Comparison of ENCODE assay signal across 8 mouse cellular contexts in genomic region chr1:93305581-93306337, GRCm38 (mm10). TPM values are rescaled to one million over a fixed set of nuclear protein-coding genes. Genes with fewer than 3 reads are reported as not detected.
DNase-seq lines count a peak whose midpoint lies in the region; ATAC-seq and TF ChIP-seq lines count a peak whose summit lies in the region.

Gene Mterf4 (minus strand): TSS chr1:93305915.

- no peak within 1 kb of the TSS for H3K27ac ChIP-seq in CH12.LX (ENCODE audit: insufficient read depth, low read depth)
- peak within 1 kb of the TSS; percentile 86 for H3K27ac ChIP-seq in forebrain, embryonic 10.5 days
- H3K27ac ChIP-seq in heart, embryonic 15.5 days: no peak within 1 kb of the TSS
- H3K27ac ChIP-seq in liver, embryonic 14.5 days: no peak within 1 kb of the TSS
- no peak within 1 kb of the TSS for H3K27ac ChIP-seq in neural tube, embryonic 11.5 days (ENCODE audit: low read depth, low read length)
- H3K27ac ChIP-seq in stomach, postnatal 0 days (replicated peaks): peak within 1 kb of the TSS; percentile 53; the same call in 1 of the 2 replicates

- H3K9ac ChIP-seq in CH12.LX (ENCODE audit: insufficient read depth, low read depth): peak within 1 kb of the TSS; percentile 87
- peak within 1 kb of the TSS; percentile 77 for H3K9ac ChIP-seq in heart, embryonic 15.5 days
- peak within 1 kb of the TSS; percentile 71 for H3K9ac ChIP-seq in liver, embryonic 14.5 days (replicated peaks)
- peak within 1 kb of the TSS; percentile 68 for H3K9ac ChIP-seq in neural tube, embryonic 11.5 days (ENCODE audit: low read length)
- peak within 1 kb of the TSS; percentile 88 for H3K9ac ChIP-seq in stomach, postnatal 0 days (ENCODE audit: low read length)

- dilution Hi-C loops in CH12.LX (cut with MboI; ENCODE audit: extremely low pct_ligation_motif_present, extremely low pct_unique_long_range_greater_than_20kb, low sequenced_read_pairs): no loop called here

- peaks cover 3 to 18% of the 10 kb centered on the region in 2 experiments; a peak in 2 of 4 replicates for H3K4me1 ChIP-seq in CH12.LX (ENCODE audit: control insufficient read depth in 1 of 2, insufficient read depth in 2 of 2)
- peaks cover 13% of the 10 kb centered on the region for H3K4me1 ChIP-seq in forebrain, embryonic 10.5 days
- H3K4me1 ChIP-seq in heart, embryonic 15.5 days (replicated peaks): peaks cover 7% of the 10 kb centered on the region
- H3K4me1 ChIP-seq in liver, embryonic 14.5 days (replicated peaks; ENCODE audit: control insufficient read depth in 2 of 2, insufficient read depth in 2 of 2, low read length in 1 of 2): peaks cover 3% of the 10 kb centered on the region in 2 experiments; a peak in 2 of 4 replicates
- no peaks in the 10 kb centered on the region for H3K4me1 ChIP-seq in neural tube, embryonic 11.5 days (ENCODE audit: control insufficient read depth, insufficient read depth, low read length)
- H3K4me1 ChIP-seq in stomach, postnatal 0 days (replicated peaks; ENCODE audit: control insufficient read depth, insufficient read depth): no peaks in the 10 kb centered on the region

- peak; percentile 86 for DNase-seq in CH12.LX (ENCODE audit: extremely low read depth)
- peak; percentile 65 for DNase-seq in c-Kit-positive CD71-negative TER-119-negative erythroid progenitor cells, embryonic 14.5 days (ENCODE audit: low read depth)
- DNase-seq in forebrain, embryonic 10.5 days (ENCODE audit: extremely low spot score, low spot score): peak; percentile 84
- DNase-seq in kidney, postnatal 25 days: peak; percentile 85 to 91
- peak; percentile 67 to 74 (median 68) for DNase-seq in liver, embryonic 14.5 days (ENCODE audit: low read depth in 3 of 3, low spot score in 3 of 3)
- DNase-seq in neural tube, embryonic 11.5 days (ENCODE audit: low spot score): peak; percentile 85
- DNase-seq in stomach, postnatal 0 days (ENCODE audit: low spot score): peak; percentile 89

- in situ Hi-C loops in CH12.LX (cut with MboI; ENCODE audit: low pct_ligation_motif_present, low pct_unique_long_range_greater_than_20kb, low sequenced_read_pairs): no loop called here

- peak; percentile 82 for TF ChIP-seq POLR2A in CH12.LX (IDR thresholded peaks at IDR 0.05; ENCODE audit: low read depth, low read length)

- peak; percentile 84 for ATAC-seq in heart, embryonic 15.5 days (replicated peaks; ENCODE audit: insufficient number of reproducible peaks, insufficient read depth, low FRiP score, low read depth)
- ATAC-seq in liver, embryonic 14.5 days (ENCODE audit: insufficient read depth): peak; percentile 86
- ATAC-seq in neural tube, embryonic 11.5 days (ENCODE audit: insufficient read depth, low FRiP score, low TSS enrichment): peak; percentile 92
- ATAC-seq in stomach, postnatal 0 days (ENCODE audit: low FRiP score, low TSS enrichment): peak; percentile 98

- no peaks in the 10 kb centered on the region for H3K27me3 ChIP-seq in CH12.LX (replicated peaks)
- no peaks in the 10 kb centered on the region for H3K27me3 ChIP-seq in forebrain, embryonic 10.5 days (ENCODE audit: poor library complexity, severe bottlenecking)
- no peaks in the 10 kb centered on the region for H3K27me3 ChIP-seq in heart, embryonic 15.5 days
- no peaks in the 10 kb centered on the region for H3K27me3 ChIP-seq in liver, embryonic 14.5 days (ENCODE audit: control insufficient read depth, insufficient read depth, low read length)
- no peaks in the 10 kb centered on the region for H3K27me3 ChIP-seq in neural tube, embryonic 11.5 days (ENCODE audit: control insufficient read depth, insufficient read depth, low read length)
- H3K27me3 ChIP-seq in stomach, postnatal 0 days (ENCODE audit: control insufficient read depth, insufficient read depth, low read length): no peaks in the 10 kb centered on the region

- no peak for TF ChIP-seq RAD21 in CH12.LX (IDR thresholded peaks at IDR 0.05; ENCODE audit: low read depth, low read length)

- H3K4me3 ChIP-seq in CH12.LX (replicated peaks in 1 of 3; ENCODE audit: low read depth in 2 of 3, low read length in 2 of 3, poor library complexity in 1 of 3): peak within 1 kb of the TSS; percentile 76 to 99 (median 86)
- peak within 1 kb of the TSS; percentile 69 for H3K4me3 ChIP-seq in forebrain, embryonic 10.5 days
- H3K4me3 ChIP-seq in heart, embryonic 15.5 days: peak within 1 kb of the TSS; percentile 78
- peak within 1 kb of the TSS; percentile 66 to 75 for H3K4me3 ChIP-seq in liver, embryonic 14.5 days (ENCODE audit: insufficient read depth in 1 of 2, low read depth in 2 of 2, low read length in 2 of 2)
- H3K4me3 ChIP-seq in neural tube, embryonic 11.5 days (ENCODE audit: low read depth, low read length): peak within 1 kb of the TSS; percentile 75
- peak within 1 kb of the TSS; percentile 65 for H3K4me3 ChIP-seq in stomach, postnatal 0 days (ENCODE audit: low read depth, low read length)

- 7% methylated on average over 36 of the region's 36 CpGs for WGBS in forebrain, embryonic 10.5 days
- 7% methylated on average over 36 of the region's 36 CpGs for WGBS in heart, embryonic 15.5 days
- 7% methylated on average over 36 of the region's 36 CpGs for WGBS in liver, embryonic 14.5 days (ENCODE audit: insufficient replicate concordance)
- 7% methylated on average over 36 of the region's 36 CpGs for WGBS in neural tube, embryonic 11.5 days
- 7% methylated on average over 36 of the region's 36 CpGs for WGBS in stomach, postnatal 0 days

- peaks cover 28 to 61% of the 10 kb centered on the region in 2 experiments for H3K36me3 ChIP-seq in CH12.LX (replicated peaks in 1 of 2; ENCODE audit: control insufficient read depth in 1 of 2, insufficient read depth in 1 of 2, low read length in 1 of 2)
- peaks cover 71% of the 10 kb centered on the region for H3K36me3 ChIP-seq in forebrain, embryonic 10.5 days (replicated peaks)
- H3K36me3 ChIP-seq in heart, embryonic 15.5 days: peaks cover 29% of the 10 kb centered on the region
- H3K36me3 ChIP-seq in liver, embryonic 14.5 days (replicated peaks; ENCODE audit: control insufficient read depth, insufficient read depth, low read depth): peaks cover 7% of the 10 kb centered on the region
- peaks cover 3% of the 10 kb centered on the region; the same call in 1 of the 2 replicates for H3K36me3 ChIP-seq in neural tube, embryonic 11.5 days (ENCODE audit: control insufficient read depth, insufficient read depth, low read length)
- H3K36me3 ChIP-seq in stomach, postnatal 0 days (ENCODE audit: control insufficient read depth, insufficient read depth, low read length): peaks cover 5% of the 10 kb centered on the region; the same call in 1 of the 2 replicates

- H3K9me3 ChIP-seq in CH12.LX (replicated peaks; ENCODE audit: low read length): no peaks in the 10 kb centered on the region
- H3K9me3 ChIP-seq in forebrain, embryonic 10.5 days: no peaks in the 10 kb centered on the region
- H3K9me3 ChIP-seq in heart, embryonic 15.5 days (replicated peaks): no peaks in the 10 kb centered on the region
- H3K9me3 ChIP-seq in liver, embryonic 14.5 days (ENCODE audit: control insufficient read depth, low read length): no peaks in the 10 kb centered on the region
- H3K9me3 ChIP-seq in neural tube, embryonic 11.5 days (ENCODE audit: control insufficient read depth, low read length): no peaks in the 10 kb centered on the region
- no peaks in the 10 kb centered on the region for H3K9me3 ChIP-seq in stomach, postnatal 0 days (ENCODE audit: control insufficient read depth, low read length)

- no peak for TF ChIP-seq CTCF in CH12.LX (conservative IDR thresholded peaks at IDR 0.05 in 1 of 2, IDR thresholded peaks at IDR 0.05 in 1 of 2; ENCODE audit: low read depth in 2 of 2, low read length in 2 of 2)
- peak; percentile 9; the same call in 1 of the 2 replicates for TF ChIP-seq CTCF in liver, embryonic 14.5 days (IDR thresholded peaks at IDR 0.05; ENCODE audit: low read depth)
- peak; percentile 4; the same call in 1 of the 2 replicates for TF ChIP-seq CTCF in stomach, postnatal 0 days (IDR thresholded peaks at IDR 0.05; ENCODE audit: low read depth)

- peaks cover 4% of the 10 kb centered on the region for H3K79me2 ChIP-seq in CH12.LX (replicated peaks; ENCODE audit: control insufficient read depth, extremely low read depth, insufficient read depth, poor library complexity, severe bottlenecking)

- peak within 1 kb of the TSS; percentile 77 for H3K4me2 ChIP-seq in CH12.LX (ENCODE audit: insufficient read depth, low read depth, poor library complexity, severe bottlenecking)
- H3K4me2 ChIP-seq in heart, embryonic 15.5 days: peak within 1 kb of the TSS; percentile 75
- peak within 1 kb of the TSS; percentile 78 for H3K4me2 ChIP-seq in liver, embryonic 14.5 days (ENCODE audit: low read depth)
- H3K4me2 ChIP-seq in neural tube, embryonic 11.5 days (ENCODE audit: low read depth): peak within 1 kb of the TSS; percentile 74
- peak within 1 kb of the TSS; percentile 91 for H3K4me2 ChIP-seq in stomach, postnatal 0 days (replicated peaks; ENCODE audit: low read depth)

- no peak for TF ChIP-seq EP300 in CH12.LX (IDR thresholded peaks at IDR 0.05; ENCODE audit: low read length)
- no peak for TF ChIP-seq EP300 in liver, embryonic 14.5 days (IDR thresholded peaks at IDR 0.05; ENCODE audit: low read depth)
- TF ChIP-seq EP300 in stomach, postnatal 0 days (optimal IDR thresholded peaks at IDR 0.05): no peak

TF ChIP-seq in CH12.LX, 34 proteins besides CTCF, POLR2A, EP300 and RAD21 (continues in another document):
- peak; percentile 95 for TF ChIP-seq BHLHE40 (IDR thresholded peaks at IDR 0.05; ENCODE audit: low read depth, low read length)
- peak; percentile 87 for TF ChIP-seq TCF12 (IDR thresholded peaks at IDR 0.05; ENCODE audit: low read depth, low read length)
- peak; percentile 82 for TF ChIP-seq ELF1 (IDR thresholded peaks at IDR 0.05; ENCODE audit: low read depth, low read length)
- TF ChIP-seq PAX5 (IDR thresholded peaks at IDR 0.05; ENCODE audit: low read length): no peak
- TF ChIP-seq TBP (conservative IDR thresholded peaks at IDR 0.05; ENCODE audit: low read depth, low read length): peak; percentile 83
- no peak for TF ChIP-seq ETS1 (conservative IDR thresholded peaks at IDR 0.05; ENCODE audit: low read depth, low read length)
- no peak; the same call in 1 of the 2 replicates for TF ChIP-seq ZMIZ1 (IDR thresholded peaks at IDR 0.05; ENCODE audit: low read depth, low read length)
- no peak for TF ChIP-seq E2F4 (IDR thresholded peaks at IDR 0.05; ENCODE audit: insufficient replicate concordance, low read depth, low read length)
- peak; percentile 87; the same call in 1 of the 2 replicates for TF ChIP-seq SIN3A (IDR thresholded peaks at IDR 0.05; ENCODE audit: low read length)

RNA-seq across cellular contexts. Expression of gene Mterf4, which starts in this region (rescaled TPM):
- total RNA-seq in CH12.LX (2012; rRNA removed) (25.6 and 27.9 TPM in 2 replicates), CH12.LX (2014; rRNA removed) (40.0 and 40.6 TPM in 2 replicates)
- polyA plus RNA-seq in CH12.LX (2012; ENCODE audit: insufficient read length, low read depth): 26.6 and 31.1 TPM in 2 replicates
- 35.1 and 39.8 TPM in 2 replicates for polyA plus RNA-seq in forebrain, embryonic 10.5 days (2016; fragmentation: Nextera tagmentation; extraction: Ambion mirVana)
- 19.2 and 22.5 TPM in 2 replicates for polyA plus RNA-seq in heart, embryonic 15.5 days (2015; fragmentation: Nextera tagmentation; extraction: Ambion mirVana)
- 6.4 and 7.6 TPM in 2 replicates for polyA plus RNA-seq in liver, embryonic 14.5 days (2012; rRNA removed)
- 7.7 and 8.0 TPM in 2 replicates for polyA plus RNA-seq in liver, embryonic 14.5 days (2014; fragmentation: Nextera tagmentation; extraction: Ambion mirVana)
- polyA plus RNA-seq in neural tube, embryonic 11.5 days (2014; fragmentation: Nextera tagmentation; extraction: Ambion mirVana): 34.5 and 38.5 TPM in 2 replicates
- 13.0 and 14.7 TPM in 2 replicates for polyA plus RNA-seq in stomach, postnatal 0 days (2015; fragmentation: Nextera tagmentation; extraction: Ambion mirVana)

Comparison
In these comparisons a context has a peak if more than half of its experiments do, and no peak if none do; other contexts are left out.
1. H3K27ac ChIP-seq: peak in forebrain, embryonic 10.5 days (single experiment) and stomach, postnatal 0 days (single experiment); none in CH12.LX (single experiment), heart, embryonic 15.5 days (single experiment), liver, embryonic 14.5 days (single experiment) and neural tube, embryonic 11.5 days (single experiment).
2. CTCF ChIP-seq: peak in liver, embryonic 14.5 days (single experiment) and stomach, postnatal 0 days (single experiment); none in CH12.LX (0 of 2).
3. Peak in every context shown above with its lines, with median percentiles within 50 percentile points of each other: DNase-seq, H3K4me2 ChIP-seq, H3K4me3 ChIP-seq, H3K9ac ChIP-seq and ATAC-seq.